Mouse (Mus musculus) brain, embryonic 14.5 days (tissue): Measurements from ENCODE around the gene A630023A22Rik. TPM values are rescaled to one million over a fixed set of nuclear protein-coding genes. Genes with fewer than 3 reads are reported as not detected.

Experiments
- DNase-seq: peaks from one replicate; pipeline ENCODE4 v3.0.0-alpha.2; 2011; ENCODE audit warnings: low read depth
- CTCF ChIP-seq: fragments of 200-500 bp; IDR thresholded peaks from 2 replicates; pipeline ENCODE4 v1.5.1; 2012; ENCODE audit warnings: inconsistent platforms, mild to moderate bottlenecking, moderate library complexity, borderline replicate concordance; ENCODE audit not compliant: insufficient read depth, insufficient read length; ENCODE audit errors: extremely low read depth
- POLR2A ChIP-seq: fragments of 200-500 bp; IDR thresholded peaks from 2 replicates; pipeline ENCODE4 v1.6.1; 2012; ENCODE audit warnings: mild to moderate bottlenecking, inconsistent platforms, borderline replicate concordance; ENCODE audit not compliant: poor library complexity, insufficient read depth, insufficient read length, severe bottlenecking; ENCODE audit errors: extremely low read depth
- polyA plus RNA-seq: library from polyadenylated mRNA; depleted of rRNA; stranded (reverse); fragments of >200 nt; gene quantifications from 2 replicates; pipeline ENCODE4 v1.2.3, GENCODE M21; 2012; rRNA removed

A630023A22Rik gene
- polyA plus RNA-seq, 1 experiment = not detected

DNA sequence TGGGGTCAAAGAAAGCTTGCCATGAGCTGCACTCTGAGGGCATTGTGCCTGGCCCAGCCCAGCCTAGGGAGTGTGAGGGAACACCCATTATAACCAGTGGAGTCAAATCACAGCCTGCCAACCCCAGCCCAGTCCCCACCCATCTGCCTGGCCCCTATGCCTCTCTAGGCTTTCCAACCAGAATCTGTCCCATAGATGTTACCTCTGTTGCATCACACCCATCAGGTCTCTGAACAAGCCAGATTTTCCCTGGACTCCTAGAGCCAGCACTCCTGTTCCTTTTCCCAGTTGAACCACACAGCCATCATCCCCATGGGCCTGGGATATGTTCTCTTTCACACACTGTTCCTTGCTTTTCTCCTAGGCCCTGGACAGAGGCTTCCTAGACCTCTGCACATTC is 101.1 kb downstream of the A630023A22Rik start:
- TF ChIP-seq CTCF (no peak), POLR2A (no peak)
- DNase-seq = no peak

Other genes starting within 250 kb of the A630023A22Rik start
- 3.1 and 4.5 TPM in 2 replicates for gene Gdf10, start 179.2 kb downstream of the A630023A22Rik start, polyA plus RNA-seq
- not detected in 2 replicates for gene Gdf2, start 161.7 kb downstream of the A630023A22Rik start, polyA plus RNA-seq
- 0.01 TPM in 1 of 2 replicates, not detected in the other for gene Rbp3, start 148.8 kb downstream of the A630023A22Rik start, polyA plus RNA-seq
- gene Zfp488, start 124.0 kb downstream of the A630023A22Rik start, polyA plus RNA-seq = 0.52 and 1.1 TPM in 2 replicates
- gene Gm30083, start 87.6 kb downstream of the A630023A22Rik start, polyA plus RNA-seq = not detected in 2 replicates
- gene Gm5460, start 86.0 kb downstream of the A630023A22Rik start, polyA plus RNA-seq = not detected in 2 replicates
- gene Antxrl, start 50.0 kb downstream of the A630023A22Rik start, polyA plus RNA-seq = not detected in 2 replicates
- 0.46 and 1.1 TPM in 2 replicates for gene Anxa8, start 16.8 kb downstream of the A630023A22Rik start, polyA plus RNA-seq
- gene Npy4r, start 49.7 kb upstream of the A630023A22Rik start, polyA plus RNA-seq = 0.09 and 0.11 TPM in 2 replicates
- gene Gprin2, start 98.9 kb upstream of the A630023A22Rik start, polyA plus RNA-seq = 6.4 and 11.9 TPM in 2 replicates
- 0.86 and 1.2 TPM in 2 replicates for gene Syt15, start 116.8 kb upstream of the A630023A22Rik start, polyA plus RNA-seq
- 4.0 and 4.2 TPM in 2 replicates for gene Shld2, start 207.7 kb upstream of the A630023A22Rik start, polyA plus RNA-seq
- 78.7 and 99.3 TPM in 2 replicates for gene Glud1, start 208.0 kb upstream of the A630023A22Rik start, polyA plus RNA-seq